Mouse (Mus musculus): ENCODE data around the gene Haus3.

GRCm38 (mm10) chr5:34213659-34214058 is 44.3 kb upstream of the Haus3 start:
- TF ChIP-seq POLR2A (IDR thresholded peaks at IDR 0.05; ENCODE audit: control insufficient read depth, low read depth, low read length) (no peak), CTCF (IDR thresholded peaks at IDR 0.05; ENCODE audit: control insufficient read depth, insufficient read depth, insufficient replicate concordance, low read depth, low read length) (no peak)
